Mouse (Mus musculus) MEL-GATA-1-ER (cell line): ENCODE data around the gene Proser3.

Source experiments
- DNase-seq: peaks from one replicate; pipeline ENCODE4 v3.0.0-alpha.2; 2012; ENCODE audit warnings: low read depth; ENCODE audit errors: extremely low read depth

Proser3 gene

DNA sequence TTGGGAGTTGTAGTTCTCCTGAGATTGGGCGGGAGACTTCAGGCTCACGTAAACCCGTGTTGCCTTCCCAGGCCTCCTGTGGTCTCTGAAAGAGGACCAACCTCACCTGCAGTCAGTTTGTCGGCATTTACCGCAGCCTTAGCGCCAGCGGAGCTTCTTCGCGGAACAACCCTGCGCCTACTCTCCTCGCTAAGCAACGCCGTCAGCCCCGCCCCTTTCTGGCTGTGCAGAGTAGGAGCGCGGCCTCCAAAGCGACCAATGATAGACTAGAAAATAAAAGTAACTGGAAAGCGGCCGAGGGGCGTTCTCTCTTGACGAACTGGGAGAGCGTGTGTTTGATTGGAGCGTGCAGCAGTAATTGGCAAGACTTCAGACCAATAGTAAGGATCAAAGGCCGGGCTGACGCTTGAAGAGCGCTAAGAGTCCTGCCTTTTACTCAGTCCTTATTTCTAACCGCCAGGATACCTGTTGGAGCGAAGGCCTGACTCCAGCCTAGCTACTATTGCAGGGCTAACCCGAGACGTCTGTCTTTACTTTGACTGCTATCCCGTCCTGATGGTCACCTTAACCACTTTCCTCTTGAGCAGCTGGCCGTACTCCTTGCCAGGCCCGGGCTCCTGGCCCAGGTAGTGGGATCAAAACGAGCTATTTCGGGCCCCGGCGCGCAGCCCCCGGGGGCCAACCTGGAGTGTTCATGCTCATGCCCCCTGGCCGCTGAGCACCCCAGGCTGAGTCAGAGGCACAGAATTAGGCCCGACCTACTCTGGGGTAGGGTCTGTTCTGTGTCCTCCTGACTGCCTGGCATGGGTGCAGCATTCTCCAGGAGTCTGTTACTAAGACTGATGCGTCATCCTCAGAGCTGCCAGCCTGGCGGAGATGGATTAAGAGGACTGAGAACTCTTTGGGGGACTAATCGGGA is at the start of gene Proser3, which contains the start of gene Hspb6:
Proser3 (minus strand) TSS at position 198 of the 919 bp plus-strand sequence.
Hspb6 (plus strand) TSS at position 77 of the 919 bp plus-strand sequence.
- peak; percentile 99 for DNase-seq

DNA sequence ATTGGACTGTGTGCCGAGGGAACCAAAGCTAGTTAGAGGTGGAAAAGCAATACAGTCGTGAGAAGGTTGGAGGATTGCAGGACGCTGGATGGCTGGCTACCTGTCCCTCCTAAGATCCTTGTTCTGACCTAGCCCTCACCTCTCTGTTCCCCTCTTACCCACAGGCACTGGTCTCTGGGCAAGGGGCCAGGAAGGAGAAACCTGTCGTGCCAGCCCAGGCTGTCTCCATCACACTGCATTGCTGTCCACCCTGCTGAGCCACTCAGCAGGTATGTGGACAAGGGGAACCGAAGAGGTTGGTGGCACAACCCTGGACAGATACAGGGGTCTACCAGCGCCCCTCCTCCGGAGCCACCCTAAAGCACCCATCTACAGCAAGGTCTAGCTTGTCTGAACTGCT is 48.6 kb upstream of the Proser3 start:
- no peak for DNase-seq

DNA sequence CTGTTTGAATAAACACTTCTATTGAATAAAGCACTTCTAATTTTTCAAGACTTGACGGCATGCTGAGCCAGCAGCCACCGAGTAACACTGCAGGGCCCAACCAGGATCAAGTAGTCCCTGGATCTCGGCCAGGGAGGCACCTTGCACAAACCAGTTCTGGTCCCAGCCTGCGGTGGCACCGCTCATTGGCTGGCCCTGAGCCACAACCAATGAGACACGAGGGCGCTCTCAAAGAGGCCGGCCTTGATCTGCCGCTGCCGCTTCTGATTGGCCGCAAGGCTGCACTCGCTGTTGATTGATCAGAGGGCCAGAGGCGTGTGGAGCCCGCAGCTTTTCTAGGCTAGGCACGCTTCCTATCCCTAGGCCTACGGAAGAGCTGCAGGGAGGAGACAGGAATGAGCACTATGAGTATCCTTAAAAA is 47.8 kb upstream of the Proser3 start:
- peak; percentile 96 for DNase-seq

DNA sequence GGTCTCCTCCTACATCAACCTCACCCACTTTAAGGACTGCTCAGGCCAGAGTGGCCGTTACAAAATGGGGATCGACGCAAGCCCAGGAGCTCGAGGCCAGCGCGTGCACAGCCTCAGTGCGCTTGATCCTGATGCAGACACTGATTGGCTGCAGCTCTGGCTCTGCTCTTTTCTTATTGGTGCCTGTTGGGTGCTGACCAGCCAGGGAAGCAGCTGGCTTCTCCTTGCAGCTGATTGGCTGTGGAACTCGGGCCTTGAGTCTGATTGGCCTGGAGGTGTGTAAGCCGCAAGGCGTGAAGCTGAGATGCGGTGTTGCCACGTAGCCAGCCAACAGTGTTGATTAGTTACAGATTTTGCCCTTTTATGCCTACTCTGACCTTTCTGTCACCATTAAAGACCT is 46.7 kb upstream of the Proser3 start, which contains the start of gene Zbtb32:
Zbtb32 (minus strand) TSS at position 124 of the 400 bp plus-strand sequence.
- no peak for DNase-seq

DNA sequence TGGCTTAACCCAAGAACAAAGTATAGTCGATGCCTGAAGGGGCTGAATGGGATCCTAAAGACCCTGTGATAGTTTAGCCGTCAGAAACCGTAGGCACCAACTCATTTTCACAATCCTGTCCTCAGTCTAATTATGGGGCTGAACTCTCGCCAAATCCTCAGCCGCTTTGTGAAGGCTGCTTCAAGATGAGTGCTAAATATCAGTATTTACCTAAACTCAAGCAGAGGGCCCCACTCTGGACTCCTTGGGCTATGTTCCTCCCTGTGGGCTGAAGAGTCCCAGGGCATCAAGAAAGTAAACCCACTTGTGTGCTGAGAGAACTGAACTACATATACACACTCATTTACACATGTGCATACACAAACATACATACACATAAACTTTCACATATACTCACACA is 44.7 kb upstream of the Proser3 start:
- no peak for DNase-seq

DNA sequence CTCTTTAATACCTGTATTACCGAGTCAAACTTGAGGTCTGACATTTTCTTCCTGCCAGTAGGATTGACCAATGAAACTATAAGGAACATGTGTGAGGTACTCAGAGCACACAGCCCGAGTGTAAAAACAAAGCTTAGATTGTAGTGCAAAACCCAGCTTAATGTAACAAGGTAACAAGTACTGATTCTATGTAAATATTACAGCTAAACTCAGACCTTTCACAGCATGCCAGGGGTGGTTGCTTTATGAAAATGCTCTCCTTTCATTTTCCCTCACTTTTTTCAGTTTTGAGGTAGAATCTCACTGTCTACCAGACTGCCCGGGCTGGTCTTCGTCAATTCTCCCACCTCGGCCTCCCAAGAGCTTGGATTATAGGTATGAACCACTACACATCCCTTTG is 44.0 kb upstream of the Proser3 start:
- no peak for DNase-seq

DNA sequence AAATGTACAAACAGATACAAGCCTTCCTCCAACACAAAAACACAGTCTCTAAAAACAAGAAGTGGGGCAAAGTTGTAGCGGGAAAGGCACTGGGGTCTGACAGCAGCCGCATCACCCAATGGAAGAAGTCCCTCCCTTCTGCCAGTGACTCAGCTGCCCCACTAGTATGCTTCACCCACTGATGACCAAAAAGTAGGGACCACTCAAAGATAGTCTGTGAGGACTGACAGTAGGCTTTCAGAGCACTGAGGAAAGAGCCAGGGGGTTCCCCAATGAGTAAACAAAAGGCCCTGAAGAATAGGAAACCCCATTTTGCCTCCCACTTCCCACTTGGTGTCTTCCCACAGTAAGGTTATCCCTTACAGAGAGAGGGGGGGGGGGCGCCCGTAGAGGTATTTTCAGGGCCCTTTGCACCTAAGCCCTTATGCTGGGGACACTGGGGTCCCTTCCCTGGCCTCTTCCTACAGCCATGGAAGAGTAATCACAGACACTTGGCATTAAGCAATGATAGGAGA is 42.5 kb upstream of the Proser3 start:
- DNase-seq = peak; percentile 36

DNA sequence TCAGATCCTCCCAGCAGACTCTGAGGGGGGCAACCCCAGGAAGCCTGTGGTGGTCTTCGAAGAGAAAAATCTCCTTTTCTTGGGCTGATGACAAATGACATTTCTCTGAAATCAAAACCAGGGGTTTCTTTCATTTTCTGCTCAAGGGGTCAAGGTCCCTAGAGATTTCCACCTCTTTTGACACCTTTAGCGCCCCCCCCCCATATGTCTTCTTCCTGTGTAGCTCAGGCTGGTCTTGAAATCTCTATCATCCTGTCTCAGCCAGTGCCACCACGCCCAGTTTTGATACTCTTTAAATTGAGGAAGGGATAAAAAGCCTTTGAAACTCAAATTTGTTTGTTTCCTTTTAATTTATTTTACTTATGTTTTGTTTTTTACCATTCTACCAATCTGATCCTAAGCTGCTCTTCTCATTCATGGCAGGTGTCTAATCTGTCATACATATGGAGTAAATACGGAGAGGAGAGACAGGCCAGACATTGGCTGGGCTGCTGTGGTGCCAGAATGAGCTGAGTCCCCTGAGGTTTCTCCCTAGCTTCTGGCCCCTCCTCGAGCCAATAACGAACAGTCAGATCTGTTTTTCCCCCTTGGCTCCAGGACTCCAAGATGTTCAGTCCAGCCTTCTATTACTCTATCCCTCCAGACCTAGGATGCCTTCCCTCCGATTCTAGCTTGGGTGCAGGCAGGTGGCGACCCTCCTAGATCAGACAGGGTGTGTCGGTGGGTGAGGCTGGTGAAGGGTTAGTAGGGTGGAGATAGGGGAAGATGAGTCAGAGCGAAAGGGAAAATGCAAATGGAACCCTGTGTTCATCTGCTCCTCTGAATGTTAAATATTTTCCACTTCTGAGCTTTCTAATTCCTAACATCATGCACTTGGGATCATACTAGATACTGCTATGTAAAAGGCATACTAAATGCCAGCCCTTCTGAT is 41.7 kb upstream of the Proser3 start:
- no peak for DNase-seq

DNA sequence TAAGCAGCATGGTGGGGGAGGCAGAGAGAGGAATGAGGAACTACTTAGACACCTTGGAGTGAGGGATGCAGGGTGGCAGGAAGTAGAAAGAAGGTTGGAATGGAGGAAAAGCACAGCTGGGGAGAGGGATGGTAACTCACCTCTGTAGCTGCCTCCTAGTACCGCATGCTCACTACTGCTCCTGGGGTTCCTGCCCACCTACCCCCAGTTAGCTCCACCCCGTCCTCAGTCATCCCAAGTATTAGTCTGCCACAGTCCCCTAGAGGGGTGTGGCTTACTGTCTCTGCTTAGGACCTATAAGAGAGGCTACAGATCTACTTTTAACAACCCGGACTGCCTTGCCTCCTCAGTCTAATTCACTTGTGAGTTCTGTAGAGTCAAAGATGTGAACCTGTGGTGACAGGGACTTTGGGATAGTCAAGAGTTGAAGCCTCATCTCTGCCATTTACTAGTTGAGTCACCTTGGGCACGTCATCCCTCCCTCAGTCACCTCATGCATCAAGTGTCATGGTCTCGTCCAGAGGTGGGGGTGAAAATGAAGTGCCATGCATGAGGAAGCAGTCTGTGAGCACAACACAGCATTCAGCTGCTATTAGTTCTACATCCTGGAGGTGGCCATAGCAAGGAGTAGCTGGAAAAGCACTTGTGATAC is 40.8 kb upstream of the Proser3 start:
- peak; percentile 81 for DNase-seq

DNA sequence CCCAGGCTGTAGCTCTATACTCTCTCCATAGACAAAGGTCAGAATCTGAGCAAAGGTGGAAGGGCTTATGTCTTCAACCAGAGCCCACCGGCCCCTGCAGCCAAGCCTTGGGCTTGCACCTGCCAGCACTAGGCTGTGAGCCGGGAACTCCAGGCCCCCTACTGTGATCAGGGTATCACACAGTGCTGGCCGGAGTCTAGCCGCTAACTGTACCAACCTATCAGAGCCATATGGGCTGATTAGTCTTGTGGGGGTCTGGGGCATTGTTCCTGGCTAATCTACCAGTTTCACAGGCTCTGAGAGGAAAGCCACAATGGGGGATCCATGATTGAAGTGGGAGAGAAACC is 39.5 kb upstream of the Proser3 start:
- DNase-seq = no peak

DNA sequence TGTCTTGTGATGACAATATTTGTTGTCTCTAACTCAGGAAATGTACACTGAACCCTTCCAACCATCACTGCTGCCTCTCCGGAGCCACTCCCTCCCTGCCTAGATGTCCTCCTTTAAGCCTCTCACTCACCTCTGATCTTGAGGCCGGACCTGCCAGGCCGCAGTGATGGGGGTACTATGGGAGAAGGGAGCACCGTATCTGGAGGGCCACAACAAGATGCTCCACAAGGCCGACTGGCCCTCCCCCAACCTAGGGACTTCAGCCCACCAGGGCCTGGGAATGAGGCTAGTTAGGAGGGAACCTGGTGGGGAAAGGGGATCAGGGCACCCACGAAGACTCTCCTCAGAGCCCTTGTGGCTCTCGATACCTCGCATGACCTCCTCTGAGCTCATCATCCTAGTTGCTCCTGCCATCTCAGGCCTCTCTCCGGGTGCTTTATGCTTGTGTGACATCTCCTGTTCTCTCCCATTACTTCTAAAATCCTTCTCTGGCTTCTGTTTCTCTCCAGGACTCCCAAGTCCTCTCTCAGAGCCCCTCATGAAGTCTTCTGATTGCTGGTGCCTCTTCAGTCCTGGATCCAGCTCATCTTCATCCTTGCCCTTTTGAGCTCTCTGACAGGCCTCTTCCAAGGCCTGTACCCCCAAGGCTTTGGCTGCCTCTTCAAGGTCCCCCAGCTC is 39.0 kb upstream of the Proser3 start:
- DNase-seq = no peak

DNA sequence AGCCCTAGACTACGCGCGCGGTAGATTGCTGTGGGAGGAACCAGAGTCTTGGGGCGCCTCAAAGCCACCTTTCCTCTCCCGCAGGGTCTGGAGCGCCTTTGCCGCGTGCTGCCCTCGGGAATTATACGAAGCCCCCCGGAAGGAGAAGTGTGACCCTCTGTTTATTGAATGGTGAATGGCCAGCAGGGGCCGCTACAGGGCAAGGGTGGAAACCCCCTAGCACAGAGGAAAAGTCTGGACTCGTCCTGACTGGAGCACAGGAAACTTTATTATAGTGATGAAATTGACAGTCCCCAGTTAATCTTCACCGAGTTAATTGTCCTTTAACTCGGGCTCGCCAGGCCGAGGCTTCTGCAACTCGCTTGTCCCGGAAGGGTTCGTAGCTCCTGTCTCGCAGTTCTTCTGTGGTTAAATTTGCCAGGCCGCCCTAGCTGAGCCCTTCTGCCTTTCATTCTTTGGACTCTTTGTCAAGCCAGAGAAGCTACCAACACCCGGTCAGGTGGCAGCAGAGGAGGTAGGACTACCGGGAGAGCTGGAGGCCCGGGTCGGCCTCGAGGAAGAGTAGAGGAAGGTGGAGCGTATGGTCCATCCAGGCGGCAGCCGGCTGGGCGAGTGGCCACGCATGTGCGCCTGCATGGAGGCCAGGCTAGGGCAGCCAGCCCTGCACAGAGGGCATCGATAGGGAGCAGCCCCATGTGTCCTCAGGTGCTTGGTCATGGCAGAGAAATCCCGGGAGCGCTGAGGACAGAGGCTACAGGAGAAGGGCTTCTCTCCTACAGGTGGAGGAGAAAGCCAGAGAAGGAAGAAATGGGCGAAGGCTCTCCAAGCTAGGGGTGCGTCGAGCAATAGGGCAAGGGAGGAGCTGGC is 37.6 kb upstream of the Proser3 start:
- peak; percentile 57 for DNase-seq

DNA sequence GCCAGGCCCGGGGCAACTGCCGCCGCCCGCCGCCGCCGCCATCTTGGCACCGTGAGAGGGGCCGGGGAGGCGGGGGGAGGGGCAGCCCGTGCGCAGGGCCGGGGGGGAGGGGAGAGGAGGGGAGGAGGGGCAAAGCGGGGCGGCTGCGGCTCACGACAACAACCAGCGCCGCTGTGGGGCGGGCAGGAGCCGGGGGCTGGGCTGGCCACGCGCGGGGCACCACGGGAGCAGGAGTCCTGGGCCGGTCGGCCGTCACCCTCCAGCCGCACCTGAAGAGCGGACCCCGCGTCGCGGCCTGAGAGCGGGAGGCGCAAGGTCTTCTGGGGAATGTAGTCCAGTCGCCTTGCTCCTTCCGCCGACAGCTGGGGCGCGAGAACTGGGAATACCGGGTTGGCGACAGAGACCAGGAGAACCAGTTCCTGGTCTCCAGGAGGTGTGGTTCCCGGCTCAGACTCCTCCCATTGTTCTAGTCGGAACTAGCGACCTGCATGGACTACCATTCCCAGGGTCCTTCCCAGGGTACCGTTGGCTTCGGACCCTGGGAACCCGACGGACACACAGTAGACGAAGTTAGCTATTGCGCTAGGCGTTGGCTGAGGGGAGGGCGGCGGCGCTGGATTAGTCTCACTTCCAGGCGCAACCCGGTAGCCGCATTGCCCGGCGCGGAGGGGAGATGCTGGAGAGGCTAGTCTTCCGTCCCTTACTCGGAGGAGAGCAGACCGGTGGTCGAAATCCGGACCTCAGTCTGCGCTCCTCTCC is 36.8 kb upstream of the Proser3 start, which contains the start of gene Kmt2b:
Kmt2b (minus strand) TSS at position 51 of the 759 bp plus-strand sequence.
- DNase-seq = peak; percentile 92

DNA sequence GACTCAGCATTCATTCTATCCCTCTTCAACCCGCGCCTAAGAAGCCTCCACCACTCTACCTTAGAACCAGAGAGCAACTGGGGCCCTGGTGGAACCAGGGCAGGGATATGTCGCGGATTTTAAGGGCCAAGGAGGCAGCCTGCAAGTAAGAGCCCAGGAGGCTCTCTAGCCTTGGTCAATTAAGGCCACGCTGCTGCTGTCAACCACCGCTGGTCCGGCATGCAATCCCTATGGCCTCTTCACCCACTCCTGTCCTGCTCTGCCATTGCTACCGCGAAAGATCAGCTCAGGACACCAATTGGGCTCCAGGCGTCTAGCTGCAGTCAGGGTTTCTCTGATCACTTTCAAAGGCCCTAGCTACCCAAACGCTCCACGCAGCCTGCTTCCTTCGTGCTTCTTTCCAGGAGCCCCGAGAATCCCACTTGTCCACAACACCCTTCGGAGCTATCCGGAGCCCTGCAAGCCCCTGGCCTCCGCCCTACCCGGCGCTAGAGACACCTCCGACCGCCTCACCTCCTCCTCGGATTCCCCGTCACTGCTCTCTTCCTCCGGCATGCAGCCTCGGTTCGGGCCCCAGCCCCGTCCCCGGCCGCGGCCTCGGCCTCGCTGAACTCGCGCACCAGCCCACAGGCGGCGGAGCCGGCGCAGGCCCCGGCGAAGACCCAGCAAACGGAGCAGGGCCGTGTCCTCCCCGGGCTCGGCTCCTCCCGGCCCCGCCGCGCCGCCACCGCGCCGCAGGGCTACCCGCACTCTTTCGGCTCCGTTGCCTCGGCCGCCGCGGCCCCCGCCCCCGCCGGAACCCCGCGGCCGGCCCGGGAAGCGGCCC is 36.0 kb upstream of the Proser3 start:
- DNase-seq = no peak

DNA sequence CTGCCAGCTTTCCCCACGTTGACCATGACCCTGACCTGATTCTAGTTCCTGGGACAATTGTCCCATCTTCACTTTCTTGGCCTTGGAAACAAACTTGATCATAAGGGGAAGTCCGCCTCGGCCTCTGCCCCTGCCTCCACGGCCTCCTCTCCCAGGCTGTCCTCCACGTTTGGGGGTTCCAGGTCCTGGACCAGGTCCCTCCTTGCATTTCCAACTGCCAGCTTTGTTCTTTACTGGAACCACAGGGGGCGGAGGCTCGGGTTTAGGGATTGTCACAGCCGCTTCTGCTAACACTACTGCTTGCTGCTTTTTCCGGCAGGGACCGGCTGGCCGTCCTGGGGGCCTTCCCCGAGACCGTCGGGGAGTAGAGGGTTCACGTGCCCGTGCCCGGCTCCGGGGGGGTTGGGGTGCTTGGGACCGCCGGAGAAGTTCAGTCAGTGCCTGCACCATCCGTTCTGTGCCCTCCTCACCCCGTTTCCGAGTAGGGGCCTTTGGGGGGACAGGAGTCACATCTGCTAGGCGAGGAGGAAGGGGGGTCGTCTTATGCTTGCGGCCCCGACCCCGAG is 34.4 kb upstream of the Proser3 start:
- DNase-seq = no peak

DNA sequence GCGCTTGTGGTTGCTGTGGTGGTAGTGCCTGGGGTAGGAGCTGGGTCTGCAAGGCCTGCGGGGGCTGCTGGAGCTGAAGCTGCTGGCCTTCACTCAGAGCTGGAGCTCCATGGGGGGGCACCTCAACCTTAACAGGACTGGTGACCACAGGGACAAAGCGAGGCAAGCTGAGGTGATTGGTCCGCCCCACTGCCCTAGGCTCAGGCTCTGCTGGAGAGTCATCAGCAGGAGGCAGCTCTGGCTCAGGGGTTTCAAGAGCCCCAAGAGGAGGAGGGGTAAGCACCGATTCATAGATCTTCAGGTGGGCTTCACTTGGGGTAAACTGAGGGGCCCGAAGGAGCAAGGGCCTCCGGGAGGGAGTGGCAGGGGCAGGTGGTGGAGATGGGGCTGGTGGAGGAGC is 33.1 kb upstream of the Proser3 start:
- DNase-seq = no peak

DNA sequence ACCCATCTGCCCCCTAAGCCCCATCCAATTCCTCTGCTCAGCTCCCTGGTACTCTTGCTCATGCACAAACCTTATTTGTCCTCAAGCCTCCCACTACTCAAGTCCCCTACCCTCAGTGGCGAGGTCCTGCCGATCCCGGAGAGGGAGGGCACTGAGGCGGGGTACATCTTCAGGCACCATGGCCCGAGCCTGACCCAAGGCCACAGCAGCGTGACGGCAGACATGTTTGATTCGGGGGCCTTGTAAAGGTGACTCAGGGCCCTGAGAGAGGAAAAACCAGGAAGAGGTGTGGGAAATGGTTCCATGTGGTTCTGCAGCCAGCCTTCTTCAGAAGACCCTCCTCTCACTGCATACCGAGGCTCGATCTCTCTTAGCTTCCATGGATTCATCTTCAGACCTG is 32.2 kb upstream of the Proser3 start:
- DNase-seq = no peak

DNA sequence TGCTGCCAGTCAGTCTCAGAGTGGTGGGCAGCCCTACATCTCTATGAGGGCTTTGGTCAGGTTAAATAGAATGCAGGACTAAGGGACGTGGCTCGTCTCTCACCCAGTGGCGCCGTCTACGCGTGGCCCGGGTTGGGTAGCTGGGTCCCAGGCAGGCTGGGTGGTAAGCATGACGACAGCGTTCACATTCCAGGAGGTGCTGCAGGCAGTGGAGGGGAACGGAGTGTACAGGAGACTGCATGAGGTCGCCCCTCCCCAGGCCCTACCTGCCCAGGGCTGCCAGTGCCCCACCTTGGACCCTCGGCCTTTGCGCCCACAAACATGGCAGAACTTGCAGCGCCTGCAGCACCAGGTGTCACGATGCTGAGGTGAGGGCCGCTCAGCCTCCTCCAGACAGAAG is 29.4 kb upstream of the Proser3 start:
- no peak for DNase-seq
